Mouse (Mus musculus): ENCODE data around the gene Lsr. TPM values are rescaled to one million over a fixed set of nuclear protein-coding genes. Genes with fewer than 3 reads are reported as not detected.

The Lsr gene
- total RNA-seq, 1 experiment, result 54.6 TPM

DNA sequence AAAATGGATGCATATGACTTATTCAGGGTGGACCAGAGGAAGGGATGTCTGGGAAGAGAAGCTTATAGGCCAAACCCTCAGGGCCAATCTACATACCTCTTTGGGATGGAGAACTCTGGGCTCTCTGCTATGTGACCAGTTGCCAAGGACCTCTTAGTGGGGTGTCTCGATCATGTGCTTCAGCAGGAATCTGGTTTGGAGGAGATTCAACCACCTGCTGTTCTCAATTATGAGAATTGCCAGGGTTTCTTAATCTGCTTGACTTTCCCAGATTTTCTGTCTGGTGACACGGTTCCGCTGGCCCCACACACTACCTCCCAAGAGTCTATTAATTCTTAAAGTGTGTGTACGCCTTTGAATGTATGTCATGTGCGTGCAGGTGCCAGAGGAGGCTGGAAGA, 20.7 kb upstream of the Lsr start:
- Histone ChIP-seq H3K9ac (ENCODE audit: insufficient read depth, low read depth, low read length, poor library complexity, severe bottlenecking) (no peak overlapping the region), H3K9me3 (ENCODE audit: control insufficient read depth, insufficient read depth, low read depth, low read length) (no peaks in the 10 kb centered on the region), H3K4me1 (ENCODE audit: control insufficient read depth in 2 of 2, insufficient read depth in 2 of 2, low read length in 2 of 2, poor library complexity in 1 of 2) (no peaks in the 10 kb centered on the region), H3K36me3 (ENCODE audit: control insufficient read depth, insufficient read depth, low read length, poor library complexity, severe bottlenecking) (no peaks in the 10 kb centered on the region), H3K27ac (ENCODE audit: insufficient read depth, low read depth, low read length, poor library complexity, severe bottlenecking) (no peak overlapping the region), H3K4me3 (ENCODE audit: insufficient read depth in 1 of 2, low read depth in 1 of 2, low read length in 2 of 2, poor library complexity in 1 of 2, severe bottlenecking in 1 of 2) (no peak overlapping the region)
- DNase-seq (ENCODE audit: low read depth, low spot score), result no peak
- in situ Hi-C loops (cut with MboI; ENCODE audit: low sequenced_read_pairs in 2 of 2, unreplicated experiment in 2 of 2), result no loop called here
- TF ChIP-seq ZC3H11A (IDR thresholded peaks at IDR 0.05; ENCODE audit: borderline replicate concordance, low read depth, low read length) (no peak), MAFK (IDR thresholded peaks at IDR 0.05; ENCODE audit: insufficient read depth, low read depth, low read length) (no peak), HCFC1 (IDR thresholded peaks at IDR 0.05; ENCODE audit: borderline replicate concordance, insufficient read depth, low read length) (no peak), ZNF384 (IDR thresholded peaks at IDR 0.05; ENCODE audit: low read depth, low read length) (no peak), CHD2 (IDR thresholded peaks at IDR 0.05; ENCODE audit: low read depth, low read length) (no peak)

DNA sequence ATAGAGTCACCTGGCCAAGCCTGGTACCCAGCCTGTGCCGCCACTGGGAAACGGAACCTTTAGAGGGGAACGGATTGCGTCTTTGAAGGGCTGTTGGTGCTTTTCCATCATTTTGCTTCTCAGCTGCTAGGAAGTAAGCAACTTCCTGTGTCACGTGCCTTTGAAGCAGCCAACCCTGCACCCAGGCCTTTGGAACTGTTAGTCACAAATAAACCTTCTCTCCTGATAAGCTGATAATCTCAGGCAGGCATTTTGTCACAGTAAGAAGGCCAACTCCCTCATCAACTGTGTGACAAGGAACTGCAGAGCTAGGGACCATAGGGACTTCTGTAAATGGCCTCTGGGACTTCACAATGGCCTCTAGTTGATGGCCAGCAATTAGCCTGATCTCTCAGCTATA, 18.9 kb upstream of the Lsr start:
- in situ Hi-C loops (cut with MboI; ENCODE audit: low sequenced_read_pairs in 2 of 2, unreplicated experiment in 2 of 2), result no loop called here
- no peak for DNase-seq (ENCODE audit: low read depth, low spot score)
- TF ChIP-seq MAFK (IDR thresholded peaks at IDR 0.05; ENCODE audit: insufficient read depth, low read depth, low read length), result no peak
- TF ChIP-seq ZC3H11A (IDR thresholded peaks at IDR 0.05; ENCODE audit: borderline replicate concordance, low read depth, low read length), result no peak
- no peak for TF ChIP-seq CHD2 (IDR thresholded peaks at IDR 0.05; ENCODE audit: low read depth, low read length)
- no peak for TF ChIP-seq HCFC1 (IDR thresholded peaks at IDR 0.05; ENCODE audit: borderline replicate concordance, insufficient read depth, low read length)
- TF ChIP-seq ZNF384 (IDR thresholded peaks at IDR 0.05; ENCODE audit: low read depth, low read length), result no peak
- no peaks in the 10 kb centered on the region for H3K4me1 ChIP-seq (ENCODE audit: control insufficient read depth in 2 of 2, insufficient read depth in 2 of 2, low read length in 2 of 2, poor library complexity in 1 of 2)
- no peak overlapping the region for H3K27ac ChIP-seq (ENCODE audit: insufficient read depth, low read depth, low read length, poor library complexity, severe bottlenecking)
- no peak overlapping the region for H3K9ac ChIP-seq (ENCODE audit: insufficient read depth, low read depth, low read length, poor library complexity, severe bottlenecking)
- H3K4me3 ChIP-seq (ENCODE audit: insufficient read depth in 1 of 2, low read depth in 1 of 2, low read length in 2 of 2, poor library complexity in 1 of 2, severe bottlenecking in 1 of 2), result no peak overlapping the region
- H3K9me3 ChIP-seq (ENCODE audit: control insufficient read depth, insufficient read depth, low read depth, low read length), result no peaks in the 10 kb centered on the region
- H3K36me3 ChIP-seq (ENCODE audit: control insufficient read depth, insufficient read depth, low read length, poor library complexity, severe bottlenecking), result no peaks in the 10 kb centered on the region

DNA sequence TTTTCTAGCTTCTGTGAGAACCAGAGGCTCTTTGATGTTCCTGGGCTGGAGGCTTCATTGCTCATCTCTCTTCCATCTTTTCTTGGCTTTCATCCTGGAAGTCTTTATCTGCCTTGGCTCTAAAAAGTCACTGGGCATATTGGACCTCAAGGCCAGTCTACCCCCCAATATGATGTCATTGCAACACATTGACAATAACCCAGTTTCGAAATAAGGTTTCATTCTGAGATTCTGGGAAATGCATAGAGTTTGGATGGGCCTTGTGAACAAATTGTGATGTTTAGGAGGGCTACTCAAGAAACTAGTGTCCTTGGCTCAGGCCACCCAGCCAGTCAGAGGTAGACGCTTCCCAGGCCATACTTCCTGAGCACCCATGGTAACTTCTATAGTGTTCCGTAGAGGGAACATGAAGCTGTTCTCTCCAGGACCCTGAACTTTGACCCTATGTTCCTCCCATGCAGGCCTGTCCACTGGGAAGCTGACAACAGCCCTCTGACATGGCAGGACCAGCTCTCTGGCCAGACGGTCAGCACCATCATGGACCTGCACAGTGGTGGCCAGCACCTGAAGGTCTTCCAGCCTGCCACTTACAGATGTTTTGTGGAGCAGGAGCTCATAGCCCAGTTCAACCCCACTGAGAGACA, 15.4 kb upstream of the Lsr start:
- no peak overlapping the region for H3K27ac ChIP-seq (ENCODE audit: insufficient read depth, low read depth, low read length, poor library complexity, severe bottlenecking)
- no peak overlapping the region for H3K4me3 ChIP-seq (ENCODE audit: insufficient read depth in 1 of 2, low read depth in 1 of 2, low read length in 2 of 2, poor library complexity in 1 of 2, severe bottlenecking in 1 of 2)
- DNase-seq (ENCODE audit: low read depth, low spot score), result no peak
- no peak overlapping the region for H3K9ac ChIP-seq (ENCODE audit: insufficient read depth, low read depth, low read length, poor library complexity, severe bottlenecking)
- in situ Hi-C loops (cut with MboI; ENCODE audit: low sequenced_read_pairs in 2 of 2, unreplicated experiment in 2 of 2), result no loop called here
- no peaks in the 10 kb centered on the region for H3K36me3 ChIP-seq (ENCODE audit: control insufficient read depth, insufficient read depth, low read length, poor library complexity, severe bottlenecking)
- TF ChIP-seq HCFC1 (IDR thresholded peaks at IDR 0.05; ENCODE audit: borderline replicate concordance, insufficient read depth, low read length), result no peak
- no peak for TF ChIP-seq ZC3H11A (IDR thresholded peaks at IDR 0.05; ENCODE audit: borderline replicate concordance, low read depth, low read length)
- TF ChIP-seq CHD2 (IDR thresholded peaks at IDR 0.05; ENCODE audit: low read depth, low read length), result no peak
- TF ChIP-seq MAFK (IDR thresholded peaks at IDR 0.05; ENCODE audit: insufficient read depth, low read depth, low read length), result no peak
- TF ChIP-seq ZNF384 (IDR thresholded peaks at IDR 0.05; ENCODE audit: low read depth, low read length), result no peak
- H3K4me1 ChIP-seq (ENCODE audit: control insufficient read depth in 2 of 2, insufficient read depth in 2 of 2, low read length in 2 of 2, poor library complexity in 1 of 2), result no peaks in the 10 kb centered on the region
- no peaks in the 10 kb centered on the region for H3K9me3 ChIP-seq (ENCODE audit: control insufficient read depth, insufficient read depth, low read depth, low read length)

DNA sequence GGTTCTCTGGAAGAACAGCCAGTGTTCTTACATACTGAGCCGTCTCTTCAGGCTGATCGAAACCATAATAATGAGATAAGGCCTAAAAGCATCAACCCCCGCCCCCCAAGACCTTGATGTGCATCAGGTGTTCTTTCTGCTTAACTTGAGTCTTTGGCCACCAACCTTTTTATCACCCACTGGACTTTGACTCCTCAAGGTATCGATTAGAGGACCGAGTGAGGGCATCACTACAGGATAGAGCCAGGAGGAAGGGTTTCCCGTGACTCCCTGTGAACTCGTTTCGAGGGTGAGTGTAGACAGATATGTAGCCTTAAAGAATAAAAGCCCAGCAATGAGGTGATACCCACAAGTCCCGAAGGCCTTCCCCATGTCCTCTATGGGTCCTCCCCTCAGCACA, 12.1 kb upstream of the Lsr start:
- H3K36me3 ChIP-seq (ENCODE audit: control insufficient read depth, insufficient read depth, low read length, poor library complexity, severe bottlenecking), result no peaks in the 10 kb centered on the region
- DNase-seq (ENCODE audit: low read depth, low spot score), result no peak
- no peak overlapping the region for H3K9ac ChIP-seq (ENCODE audit: insufficient read depth, low read depth, low read length, poor library complexity, severe bottlenecking)
- H3K4me3 ChIP-seq (ENCODE audit: insufficient read depth in 1 of 2, low read depth in 1 of 2, low read length in 2 of 2, poor library complexity in 1 of 2, severe bottlenecking in 1 of 2), result no peak overlapping the region
- H3K27ac ChIP-seq (ENCODE audit: insufficient read depth, low read depth, low read length, poor library complexity, severe bottlenecking), result no peak overlapping the region
- TF ChIP-seq MAFK (IDR thresholded peaks at IDR 0.05; ENCODE audit: insufficient read depth, low read depth, low read length) (no peak), ZNF384 (IDR thresholded peaks at IDR 0.05; ENCODE audit: low read depth, low read length) (no peak), HCFC1 (IDR thresholded peaks at IDR 0.05; ENCODE audit: borderline replicate concordance, insufficient read depth, low read length) (no peak), ZC3H11A (IDR thresholded peaks at IDR 0.05; ENCODE audit: borderline replicate concordance, low read depth, low read length) (no peak), CHD2 (IDR thresholded peaks at IDR 0.05; ENCODE audit: low read depth, low read length) (no peak)
- H3K4me1 ChIP-seq (ENCODE audit: control insufficient read depth in 2 of 2, insufficient read depth in 2 of 2, low read length in 2 of 2, poor library complexity in 1 of 2), result no peaks in the 10 kb centered on the region
- in situ Hi-C loops (cut with MboI; ENCODE audit: low sequenced_read_pairs in 2 of 2, unreplicated experiment in 2 of 2), result no loop called here
- no peaks in the 10 kb centered on the region for H3K9me3 ChIP-seq (ENCODE audit: control insufficient read depth, insufficient read depth, low read depth, low read length)

Measured in ES-E14 (cell line).